Mouse (Mus musculus) lung, postnatal 0 days (tissue): ENCODE measurements around the gene Kcnq1.

Experiments
- CTCF ChIP-seq: IDR thresholded peaks from 2 replicates; pipeline ENCODE4 v1.5.1; 2016; ENCODE audit warnings: antibody characterized with exemption, mild to moderate bottlenecking
- EP300 ChIP-seq: IDR thresholded peaks from 2 replicates; pipeline ENCODE4 v1.6.1; 2016; ENCODE audit warnings: antibody characterized with exemption, mild to moderate bottlenecking, control low read depth

- TF ChIP-seq EP300 (no peak), CTCF (no peak)
Observed at GRCm38 (mm10) chr7:143162051-143162450, 55.9 kb downstream of the Kcnq1 start.
